Mouse (Mus musculus) mesoderm, embryonic 11.5 days (tissue): ENCODE data around the gene Cd163l1.

ENCODE experiments used
- DNase-seq: peaks from one replicate; pipeline ENCODE4 v3.0.0-alpha.2; 2012; ENCODE audit warnings: low read depth, low spot score

Gene Cd163l1

GRCm38 (mm10) chr7:140217967-140218366 is at the start of gene Cd163l1:
TSS of gene Cd163l1 (plus strand) at chr7:140218267.
- no peak for DNase-seq

GRCm38 (mm10) chr7:140169386-140169785 is 48.7 kb upstream of the Cd163l1 start:
- no peak for DNase-seq

DNA sequence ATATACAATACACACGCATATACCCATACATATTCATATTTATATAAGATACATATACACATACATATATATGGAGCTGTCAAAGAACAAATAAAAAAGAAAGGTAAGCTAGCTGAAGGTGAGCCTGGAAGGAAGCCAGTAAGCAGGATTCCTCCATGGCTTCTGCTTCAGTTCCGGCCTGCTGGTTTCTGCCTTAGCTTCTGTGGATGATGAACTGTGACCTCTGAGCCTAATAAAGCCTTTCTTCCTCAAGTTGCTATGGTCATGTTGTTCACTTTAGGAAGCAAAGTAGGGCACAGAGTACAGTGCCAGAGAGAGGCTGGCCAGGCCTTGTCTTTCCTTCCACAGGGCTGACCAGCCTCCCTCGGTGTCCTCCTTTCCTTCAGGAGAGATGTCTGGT is 47.2 kb upstream of the Cd163l1 start:
- DNase-seq = no peak

DNA sequence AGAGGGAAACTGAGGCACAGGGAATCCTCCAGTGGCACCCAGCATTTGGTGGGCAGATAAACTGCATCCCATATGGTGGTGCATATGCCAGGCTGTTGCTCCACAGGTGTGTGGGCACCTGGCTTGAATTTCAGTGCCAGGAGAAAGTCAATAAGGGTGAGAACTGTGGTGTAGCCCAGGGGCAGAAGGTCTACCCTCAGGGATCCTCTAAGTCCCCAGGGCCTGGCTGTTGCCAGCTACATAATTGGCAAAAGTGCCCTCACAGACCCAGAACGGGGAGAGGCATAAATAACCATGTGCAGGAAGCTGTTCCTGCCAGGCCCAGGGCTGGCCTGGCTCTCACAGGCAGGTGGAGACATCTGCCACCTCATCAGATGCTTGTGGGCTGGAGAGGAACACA is 45.1 kb upstream of the Cd163l1 start, which contains the start of gene Olfr523:
Olfr523 (plus strand) TSS at position 282 of the 400 bp plus-strand sequence.
- no peak for DNase-seq

- DNase-seq = no peak
Measured at GRCm38 (mm10) chr7:140179176-140179575, 38.9 kb upstream of the Cd163l1 start.

- no peak for DNase-seq
Measured at GRCm38 (mm10) chr7:140180692-140181091, 37.4 kb upstream of the Cd163l1 start.

DNA sequence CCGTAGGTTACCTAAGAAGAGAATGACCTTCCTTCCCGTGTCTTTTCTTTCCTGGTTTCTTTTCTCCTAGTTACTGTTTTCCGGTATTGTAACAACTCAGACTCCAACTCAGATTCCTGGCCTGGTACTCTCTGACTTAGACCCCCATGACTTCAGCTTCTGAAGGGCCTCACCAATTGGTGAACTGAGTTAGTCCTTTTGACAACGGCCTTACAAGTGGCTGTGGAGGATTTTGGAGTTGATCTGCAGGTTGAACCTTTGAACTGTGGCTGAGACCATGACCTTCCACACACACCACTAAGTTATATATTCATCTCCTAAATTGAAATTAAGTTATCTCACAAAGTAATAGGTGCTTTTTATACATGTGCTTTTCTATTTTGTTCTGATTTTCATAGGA is 33.9 kb upstream of the Cd163l1 start:
- no peak for DNase-seq

- DNase-seq = peak; percentile 8
Measured at GRCm38 (mm10) chr7:140186646-140187620, 31.1 kb upstream of the Cd163l1 start.

- no peak for DNase-seq
Measured at GRCm38 (mm10) chr7:140187721-140188390, 30.2 kb upstream of the Cd163l1 start.

DNA sequence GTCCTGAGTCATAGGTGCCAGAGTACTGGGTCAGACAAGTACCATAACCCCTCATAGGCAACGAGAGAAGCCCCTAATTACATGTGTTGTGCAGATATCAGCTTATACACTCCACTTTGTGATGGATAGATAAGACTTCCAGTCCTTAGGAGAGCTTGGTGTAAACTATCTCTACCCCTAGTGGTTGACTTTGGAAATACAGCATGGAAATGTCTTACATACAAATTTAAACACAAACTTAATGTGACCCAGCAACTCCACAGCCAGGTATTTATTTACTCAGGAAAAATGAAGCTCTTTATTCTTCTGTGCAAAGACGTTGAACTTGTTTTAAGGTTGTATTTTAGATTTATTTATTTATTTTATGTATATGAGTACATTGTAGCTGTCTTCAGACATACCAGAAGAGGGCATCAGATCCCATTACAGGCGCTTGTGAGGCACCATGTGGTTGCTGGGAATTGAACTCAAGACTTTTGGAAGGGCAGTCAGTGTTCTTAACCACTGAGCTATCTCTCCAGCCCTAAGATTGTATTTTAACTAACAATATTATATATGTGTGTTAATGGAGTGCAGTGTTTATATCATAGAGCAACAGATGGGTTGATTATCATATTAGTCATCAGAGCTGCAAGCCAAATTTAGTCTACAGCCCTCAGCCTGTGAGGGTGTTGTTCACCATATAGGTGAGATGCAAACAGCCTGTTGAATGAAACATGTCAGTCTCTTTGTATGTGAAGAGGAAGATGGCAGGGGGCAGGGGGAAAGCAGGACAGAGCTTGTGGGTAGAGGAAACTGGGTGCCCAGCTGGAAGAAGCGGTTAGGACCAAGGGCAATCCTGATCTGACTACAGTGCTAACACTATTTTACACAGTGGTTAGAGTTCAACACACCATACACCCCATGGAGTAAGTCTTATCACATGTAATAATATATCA is 29.4 kb upstream of the Cd163l1 start:
- peak; percentile 52 for DNase-seq

DNA sequence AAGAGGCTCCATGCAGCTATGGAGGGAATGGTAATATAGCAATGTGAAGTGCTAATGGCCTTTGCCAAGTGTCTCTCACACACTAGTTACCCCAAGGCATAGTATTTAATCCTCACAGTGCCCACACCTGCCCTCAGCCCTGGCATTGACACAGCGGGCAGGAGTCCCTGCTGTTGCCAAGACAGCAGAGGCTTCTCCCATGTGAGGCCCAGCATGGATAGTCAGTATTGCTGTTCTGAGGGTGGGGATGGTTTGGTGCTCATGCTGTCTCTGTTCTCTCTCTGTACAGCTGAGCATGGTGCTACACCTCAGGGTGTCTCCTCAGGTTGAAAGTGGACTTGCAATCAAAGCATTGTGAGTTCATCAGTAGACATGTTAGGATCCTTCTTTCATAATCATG is 27.6 kb upstream of the Cd163l1 start:
- DNase-seq = no peak

DNA sequence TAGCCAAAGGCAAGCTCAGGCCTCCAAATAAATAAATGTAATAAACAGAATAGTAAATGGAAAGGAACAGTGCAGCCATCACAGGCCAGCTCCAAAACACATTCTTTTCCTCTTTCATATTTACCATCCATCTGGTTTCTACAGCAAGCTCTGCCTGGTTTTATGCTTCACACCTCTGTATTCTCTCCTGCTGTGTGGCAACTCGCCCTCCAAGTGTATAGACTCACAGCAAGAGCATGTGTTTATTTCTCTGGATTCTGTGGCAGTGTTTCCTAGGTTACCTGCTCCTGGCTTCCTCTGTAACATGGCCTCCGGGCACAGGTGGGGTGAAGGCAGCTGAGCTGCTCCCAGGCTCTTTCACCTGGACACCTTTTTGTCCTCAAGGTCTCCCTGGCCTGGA is 25.6 kb upstream of the Cd163l1 start:
- no peak for DNase-seq

DNA sequence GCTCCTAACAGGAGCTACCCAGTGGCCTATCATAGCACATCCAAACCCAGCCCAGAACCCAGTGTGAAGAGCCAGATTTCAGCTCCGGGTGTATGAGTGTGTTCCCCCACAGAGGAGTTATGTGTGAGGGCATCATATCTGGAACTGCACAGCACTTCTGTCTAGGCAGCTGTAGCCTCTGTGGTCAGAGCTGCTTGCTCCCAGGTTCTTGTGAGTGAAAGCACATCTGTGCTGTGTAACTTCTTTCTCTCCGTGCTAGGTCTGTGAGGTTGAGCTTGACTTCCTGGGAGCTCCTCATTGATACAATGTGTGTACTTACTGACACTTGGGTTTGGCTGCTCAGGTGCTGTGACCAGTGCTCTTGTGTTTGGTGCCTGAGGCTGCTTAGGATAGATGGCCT is 25.2 kb upstream of the Cd163l1 start:
- no peak for DNase-seq

DNA sequence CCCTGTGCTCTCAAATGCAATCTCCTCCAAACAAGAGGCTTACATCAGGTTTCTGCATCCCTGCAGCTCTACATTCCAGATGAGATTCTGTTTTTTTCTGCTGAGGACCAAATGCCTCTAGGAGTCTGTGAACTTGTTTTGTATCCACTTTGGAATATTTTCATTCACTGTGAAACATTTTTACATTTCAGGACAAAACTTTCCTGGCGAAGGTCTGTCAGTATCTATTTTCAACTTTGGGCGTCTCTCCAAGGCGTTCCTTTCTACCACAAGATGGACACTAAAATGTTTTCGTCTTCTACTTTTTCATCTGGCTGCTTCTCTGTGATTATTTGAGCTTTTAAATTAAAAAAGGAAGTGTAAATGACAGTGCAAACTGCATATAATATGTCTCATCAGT is 24.0 kb upstream of the Cd163l1 start:
- DNase-seq = no peak

DNA sequence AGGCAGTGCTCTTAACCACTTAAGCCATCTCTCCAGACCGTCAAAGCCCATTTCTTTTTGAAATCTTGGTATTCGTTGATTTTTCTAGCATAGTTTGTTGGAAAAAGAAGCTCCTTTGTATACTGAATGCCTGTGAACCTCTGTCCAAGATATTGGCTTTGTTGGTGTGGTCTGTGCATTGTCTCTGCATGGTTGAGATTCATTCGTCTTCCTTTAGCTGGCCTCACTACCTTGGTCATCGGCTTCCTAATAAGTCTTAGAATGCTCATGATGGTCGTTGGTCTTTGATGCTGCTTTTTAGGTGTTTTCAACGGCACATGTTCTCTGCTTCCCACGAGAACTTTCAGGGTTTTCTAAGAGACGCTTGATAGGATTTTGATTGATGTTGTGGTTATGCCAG is 22.1 kb upstream of the Cd163l1 start:
- no peak for DNase-seq

DNA sequence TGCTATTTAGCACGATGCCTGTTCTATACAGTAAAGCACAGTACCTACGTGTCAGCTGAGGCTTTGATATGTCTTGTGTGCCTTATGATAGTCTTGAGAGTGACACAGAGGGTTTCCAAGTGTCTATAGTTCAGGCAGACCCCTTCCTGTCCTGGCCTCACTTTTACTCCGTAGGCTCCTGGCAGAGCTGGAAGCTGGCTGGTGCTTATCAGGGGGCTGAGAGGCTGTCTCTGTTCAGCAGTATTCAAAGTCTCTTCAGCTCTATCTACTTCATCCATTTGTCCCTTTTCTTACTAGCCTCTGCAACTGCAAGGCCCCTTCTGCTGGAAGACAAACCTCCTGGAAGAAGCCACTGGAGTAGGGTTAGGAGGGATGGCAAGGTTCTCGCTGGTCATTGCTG is 17.0 kb upstream of the Cd163l1 start:
- DNase-seq = no peak

DNA sequence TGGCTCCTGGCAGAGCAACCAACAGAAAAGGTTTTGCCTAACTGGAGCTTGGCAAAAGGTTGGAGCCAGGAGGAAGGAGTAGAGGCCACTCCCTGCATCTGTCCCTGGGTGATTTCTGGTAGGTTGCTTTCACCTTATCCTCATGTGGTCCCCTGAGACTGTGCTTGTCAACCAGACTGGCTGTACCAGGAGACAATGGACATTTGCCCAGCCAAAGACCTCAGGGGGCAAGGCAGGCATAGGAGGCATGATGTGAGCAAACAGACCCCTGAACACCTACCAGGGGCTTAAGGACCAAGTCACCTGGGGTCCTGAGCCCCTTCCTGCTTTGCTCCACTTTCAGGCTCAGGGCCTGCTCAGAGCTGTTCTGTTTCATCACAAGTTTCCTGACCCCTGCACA is 12.2 kb upstream of the Cd163l1 start, which contains the start of gene Olfr524:
Olfr524 (minus strand) TSS at position 101 of the 400 bp plus-strand sequence.
- DNase-seq = no peak

DNA sequence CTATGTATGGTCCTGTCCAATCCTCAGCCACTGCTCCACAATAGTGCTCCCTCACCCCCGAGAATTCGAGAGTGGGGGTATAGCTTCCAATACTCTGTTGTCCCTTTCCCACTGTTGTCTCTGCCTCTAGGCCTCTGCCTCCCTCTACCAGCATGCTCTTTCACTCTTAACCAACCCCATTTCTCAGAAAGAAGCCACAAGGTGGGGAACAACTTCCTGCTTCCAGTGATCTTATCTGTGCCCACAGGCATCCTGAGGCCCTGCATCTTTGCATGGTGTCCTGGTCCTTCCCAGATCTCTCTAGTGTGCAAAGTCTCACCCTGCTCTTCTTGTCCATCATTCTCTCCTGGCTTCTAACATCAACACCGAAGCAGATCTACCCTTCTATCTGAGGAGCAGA is 11.2 kb upstream of the Cd163l1 start:
- no peak for DNase-seq

- DNase-seq = no peak
Measured at GRCm38 (mm10) chr7:140208153-140208552, 9.9 kb upstream of the Cd163l1 start.

- no peak for DNase-seq
Measured at GRCm38 (mm10) chr7:140208677-140209076, 9.4 kb upstream of the Cd163l1 start.

DNA sequence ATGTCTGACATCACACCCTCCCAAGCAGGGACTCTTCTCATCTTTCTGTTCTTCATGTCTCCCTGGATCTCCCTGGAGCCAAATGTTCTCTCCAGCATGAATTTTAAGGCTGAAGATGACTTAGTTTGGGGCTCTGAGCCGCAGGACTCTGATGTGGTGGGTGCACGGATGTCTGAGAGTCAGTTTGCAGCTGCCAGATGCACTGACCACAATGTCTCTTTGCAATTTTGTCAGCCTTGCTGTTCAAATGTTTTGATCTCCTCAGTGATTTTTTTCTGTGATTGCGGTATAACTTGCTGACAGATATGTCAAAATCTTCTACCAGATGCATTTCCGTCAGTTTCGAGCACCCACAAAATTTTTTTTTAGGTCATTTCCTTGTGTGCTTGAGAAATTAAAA is 4.2 kb upstream of the Cd163l1 start:
- no peak for DNase-seq

DNA sequence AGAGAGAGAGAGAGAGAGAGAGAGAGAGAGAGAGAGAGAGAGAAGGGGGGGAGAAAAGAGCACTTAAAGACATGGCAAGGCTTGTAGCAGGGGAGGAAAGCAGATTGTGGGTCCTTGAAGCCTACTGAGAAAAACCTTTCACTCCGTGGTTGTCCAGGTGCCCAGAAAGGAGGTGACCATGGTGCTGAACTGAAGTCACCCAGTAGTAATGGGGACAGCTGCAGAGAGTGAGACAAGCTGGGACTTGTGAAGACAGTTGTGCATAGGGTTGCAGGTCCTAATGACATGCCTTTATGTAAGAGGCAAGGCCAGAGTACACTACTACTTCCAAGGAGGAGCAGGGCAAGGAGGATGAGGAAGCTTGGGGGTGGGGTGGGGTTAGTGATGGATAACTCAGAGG is 1.2 kb downstream of the Cd163l1 start:
- no peak for DNase-seq
